Comparison of ENCODE assay signal across 8 mouse cellular contexts in genomic region chr2:32288371-32288931, GRCm38 (mm10). TPM values are rescaled to one million over a fixed set of nuclear protein-coding genes. Genes with fewer than 3 reads are reported as not detected.
DNase-seq lines count a peak whose midpoint lies in the region; ATAC-seq and TF ChIP-seq lines count a peak whose summit lies in the region.

No protein-coding gene starts in this region.

- peaks cover 34% of the 10 kb centered on the region for H3K79me2 ChIP-seq in CH12.LX (replicated peaks; ENCODE audit: control insufficient read depth, extremely low read depth, insufficient read depth, poor library complexity, severe bottlenecking)

- TF ChIP-seq POLR2A in CH12.LX (IDR thresholded peaks at IDR 0.05; ENCODE audit: low read depth, low read length) = no peak

- no peaks in the 10 kb centered on the region for H3K9me3 ChIP-seq in CH12.LX (replicated peaks; ENCODE audit: low read length)
- H3K9me3 ChIP-seq in forebrain, embryonic 10.5 days = no peaks in the 10 kb centered on the region
- H3K9me3 ChIP-seq in limb, embryonic 11.5 days (ENCODE audit: control insufficient read depth, low read length) = no peaks in the 10 kb centered on the region
- H3K9me3 ChIP-seq in midbrain, embryonic 14.5 days (ENCODE audit: control insufficient read depth, low read length) = no peaks in the 10 kb centered on the region

- WGBS in forebrain, embryonic 10.5 days = 6% methylated on average over 24 of the region's 29 CpGs
- 3% methylated on average over 29 of the region's 29 CpGs for WGBS in limb, embryonic 11.5 days
- 2% methylated on average over 29 of the region's 29 CpGs for WGBS in midbrain, embryonic 14.5 days

- TF ChIP-seq RAD21 in CH12.LX (IDR thresholded peaks at IDR 0.05; ENCODE audit: low read depth, low read length) = no peak

- DNase-seq in cerebellum, adult 9-10 months = peak; percentile 72
- no peak for DNase-seq in cerebellum, adult 18-20 months
- DNase-seq in CH12.LX (ENCODE audit: extremely low read depth) = peak; percentile 38
- no peak for DNase-seq in forebrain, embryonic 10.5 days (ENCODE audit: extremely low spot score, low spot score)
- peak; percentile 48 for DNase-seq in limb, embryonic 11.5 days (ENCODE audit: low spot score)
- peak; percentile 46 for DNase-seq in midbrain, embryonic 14.5 days
- DNase-seq in layer of hippocampus, postnatal 36 days = no peak
- DNase-seq in thymus, adult 18-20 months = no peak

- H3K9ac ChIP-seq in CH12.LX (ENCODE audit: insufficient read depth, low read depth) = peak overlapping the region; percentile 82
- H3K9ac ChIP-seq in limb, embryonic 11.5 days (ENCODE audit: low read length) = peak overlapping the region; percentile 63
- H3K9ac ChIP-seq in midbrain, embryonic 14.5 days (replicated peaks; ENCODE audit: low read length) = peak overlapping the region; percentile 83

- H3K27me3 ChIP-seq in CH12.LX (replicated peaks) = no peaks in the 10 kb centered on the region
- H3K27me3 ChIP-seq in forebrain, embryonic 10.5 days (ENCODE audit: poor library complexity, severe bottlenecking) = no peaks in the 10 kb centered on the region
- no peaks in the 10 kb centered on the region for H3K27me3 ChIP-seq in limb, embryonic 11.5 days (ENCODE audit: control insufficient read depth, insufficient read depth, low read length)
- no peaks in the 10 kb centered on the region for H3K27me3 ChIP-seq in midbrain, embryonic 14.5 days (ENCODE audit: control insufficient read depth, insufficient read depth, low read length)

- H3K4me2 ChIP-seq in CH12.LX (ENCODE audit: insufficient read depth, low read depth, poor library complexity, severe bottlenecking) = peak overlapping the region; percentile 85
- peak overlapping the region; percentile 86 for H3K4me2 ChIP-seq in limb, embryonic 11.5 days (ENCODE audit: low read depth, severe bottlenecking)
- H3K4me2 ChIP-seq in midbrain, embryonic 14.5 days (ENCODE audit: low read length) = peak overlapping the region; percentile 67

- ATAC-seq in limb, embryonic 11.5 days (ENCODE audit: insufficient number of reproducible peaks, low FRiP score, low TSS enrichment, low read depth) = peak; percentile 79; the same call in 1 of the 2 replicates
- ATAC-seq in midbrain, embryonic 14.5 days (ENCODE audit: low FRiP score, low TSS enrichment) = peak; percentile 57

- peaks cover 21 to 46% of the 10 kb centered on the region in 2 experiments for H3K36me3 ChIP-seq in CH12.LX (replicated peaks in 1 of 2; ENCODE audit: control insufficient read depth in 1 of 2, insufficient read depth in 1 of 2, low read length in 1 of 2)
- H3K36me3 ChIP-seq in forebrain, embryonic 10.5 days (replicated peaks) = peaks cover 44% of the 10 kb centered on the region
- peaks cover 13% of the 10 kb centered on the region for H3K36me3 ChIP-seq in limb, embryonic 11.5 days (ENCODE audit: control insufficient read depth, insufficient read depth, low read length)
- H3K36me3 ChIP-seq in midbrain, embryonic 14.5 days (ENCODE audit: control insufficient read depth, insufficient read depth, low read length) = peaks cover 33% of the 10 kb centered on the region

- no peak for TF ChIP-seq EP300 in CH12.LX (IDR thresholded peaks at IDR 0.05; ENCODE audit: low read length)

- H3K4me1 ChIP-seq in CH12.LX (ENCODE audit: control insufficient read depth in 1 of 2, insufficient read depth in 2 of 2) = peaks cover 4 to 34% of the 10 kb centered on the region in 2 experiments
- peaks cover 23% of the 10 kb centered on the region for H3K4me1 ChIP-seq in forebrain, embryonic 10.5 days
- peaks cover 10% of the 10 kb centered on the region for H3K4me1 ChIP-seq in limb, embryonic 11.5 days (ENCODE audit: control insufficient read depth, insufficient read depth, low read length)
- peaks cover 17% of the 10 kb centered on the region for H3K4me1 ChIP-seq in midbrain, embryonic 14.5 days (ENCODE audit: control insufficient read depth, insufficient read depth, low read length)

- in situ Hi-C loops in CH12.LX (cut with MboI; ENCODE audit: low pct_ligation_motif_present, low pct_unique_long_range_greater_than_20kb, low sequenced_read_pairs) = loop anchor here (10.0 kb wide), 1 partner anchor 154 kb away; no protein-coding TSS in a partner anchor

- no peak overlapping the region for H3K27ac ChIP-seq in CH12.LX (ENCODE audit: insufficient read depth, low read depth)
- H3K27ac ChIP-seq in forebrain, embryonic 10.5 days = peak overlapping the region; percentile 90
- no peak overlapping the region for H3K27ac ChIP-seq in limb, embryonic 11.5 days (replicated peaks; ENCODE audit: low read depth, low read length)
- H3K27ac ChIP-seq in midbrain, embryonic 14.5 days (replicated peaks; ENCODE audit: low read depth, low read length) = peak overlapping the region; percentile 75

- H3K4me3 ChIP-seq in CH12.LX (replicated peaks in 1 of 3; ENCODE audit: low read depth in 2 of 3, low read length in 2 of 3, poor library complexity in 1 of 3) = peak overlapping the region; percentile 74 to 83 (median 76)
- H3K4me3 ChIP-seq in forebrain, embryonic 10.5 days = peak overlapping the region; percentile 95
- H3K4me3 ChIP-seq in limb, embryonic 11.5 days (ENCODE audit: low read depth, low read length) = peak overlapping the region; percentile 95
- H3K4me3 ChIP-seq in midbrain, embryonic 14.5 days (replicated peaks; ENCODE audit: low read depth, low read length) = peak overlapping the region; percentile 78

- no peak for TF ChIP-seq CTCF in CH12.LX (conservative IDR thresholded peaks at IDR 0.05 in 1 of 2, IDR thresholded peaks at IDR 0.05 in 1 of 2; ENCODE audit: low read depth in 2 of 2, low read length in 2 of 2)

- dilution Hi-C loops in CH12.LX (cut with MboI; ENCODE audit: extremely low pct_ligation_motif_present, extremely low pct_unique_long_range_greater_than_20kb, low sequenced_read_pairs) = no loop called here

TF ChIP-seq in CH12.LX, 34 proteins besides CTCF, POLR2A, EP300 and RAD21:
- TF ChIP-seq NRF1 (IDR thresholded peaks at IDR 0.05; ENCODE audit: low read depth, low read length) (no peak), USF2 (conservative IDR thresholded peaks at IDR 0.05; ENCODE audit: low read depth, low read length) (no peak), MEF2A (IDR thresholded peaks at IDR 0.05; ENCODE audit: borderline replicate concordance, low read depth, low read length) (no peak), MAX (IDR thresholded peaks at IDR 0.05; ENCODE audit: low read length) (no peak), UBTF (IDR thresholded peaks at IDR 0.05; ENCODE audit: low read depth, low read length) (no peak), CHD2 (IDR thresholded peaks at IDR 0.05; ENCODE audit: low read length) (no peak), MAFK (IDR thresholded peaks at IDR 0.05; ENCODE audit: insufficient replicate concordance, low read length) (no peak), ZMIZ1 (IDR thresholded peaks at IDR 0.05; ENCODE audit: low read depth, low read length) (no peak), HCFC1 (IDR thresholded peaks at IDR 0.05; ENCODE audit: low read depth, low read length) (no peak), TBP (conservative IDR thresholded peaks at IDR 0.05; ENCODE audit: low read depth, low read length) (no peak), JUND (conservative IDR thresholded peaks at IDR 0.05; ENCODE audit: low read depth, low read length) (no peak), ZNF384 (IDR thresholded peaks at IDR 0.05; ENCODE audit: low read depth, low read length) (no peak), ETS1 (conservative IDR thresholded peaks at IDR 0.05; ENCODE audit: low read depth, low read length) (no peak), ZKSCAN1 (IDR thresholded peaks at IDR 0.05; ENCODE audit: borderline replicate concordance, low read depth, low read length) (no peak), MAZ (IDR thresholded peaks at IDR 0.05; ENCODE audit: low read depth, low read length) (no peak)
TF ChIP-seq in CH12.LX: peak in this region for 0.

RNA-seq across cellular contexts. Expression of gene Swi5, which starts 0.6 kb away (rescaled TPM):
- 295 and 327 TPM in 2 replicates for total RNA-seq in CH12.LX (2012; rRNA removed)
- 437 and 491 TPM in 2 replicates for total RNA-seq in CH12.LX (2014; rRNA removed)
- polyA plus RNA-seq in CH12.LX (2012; ENCODE audit: insufficient read length, low read depth) = 344 and 410 TPM in 2 replicates
- 529 and 531 TPM in 2 replicates for polyA plus RNA-seq in forebrain, embryonic 10.5 days (2016; fragmentation: Nextera tagmentation; extraction: Ambion mirVana)
- 272 and 354 TPM in 2 replicates for polyA plus RNA-seq in limb, embryonic 11.5 days (2014; fragmentation: Nextera tagmentation; extraction: Ambion mirVana)
- polyA plus RNA-seq in midbrain, embryonic 14.5 days (2014; fragmentation: Nextera tagmentation; extraction: Ambion mirVana) = 169 and 339 TPM in 2 replicates
- 100 to 1,000 TPM; 208 to 224 TPM for total RNA-seq in layer of hippocampus, postnatal 36 days (2021)

RNA-seq across cellular contexts. Expression of gene Golga2, which starts 1.3 kb away (rescaled TPM):
- 21.2 and 23.0 TPM in 2 replicates for total RNA-seq in CH12.LX (2012; rRNA removed)
- total RNA-seq in CH12.LX (2014; rRNA removed) = 15.4 and 17.0 TPM in 2 replicates
- 27.1 and 31.3 TPM in 2 replicates for polyA plus RNA-seq in CH12.LX (2012; ENCODE audit: insufficient read length, low read depth)
- polyA plus RNA-seq in forebrain, embryonic 10.5 days (2016; fragmentation: Nextera tagmentation; extraction: Ambion mirVana) = 16.6 and 17.4 TPM in 2 replicates
- polyA plus RNA-seq in limb, embryonic 11.5 days (2014; fragmentation: Nextera tagmentation; extraction: Ambion mirVana) = 18.1 and 18.9 TPM in 2 replicates
- polyA plus RNA-seq in midbrain, embryonic 14.5 days (2014; fragmentation: Nextera tagmentation; extraction: Ambion mirVana) = 22.5 and 26.1 TPM in 2 replicates
- 10 to 100 TPM; 79.9 to 81.2 TPM for total RNA-seq in layer of hippocampus, postnatal 36 days (2021)

RNA-seq across cellular contexts. Expression of gene Uck1, which starts 28.5 kb away (rescaled TPM):
- total RNA-seq in CH12.LX (2012; rRNA removed) = 45.0 and 47.2 TPM in 2 replicates
- 35.7 and 39.8 TPM in 2 replicates for total RNA-seq in CH12.LX (2014; rRNA removed)
- 33.6 and 33.7 TPM in 2 replicates for polyA plus RNA-seq in CH12.LX (2012; ENCODE audit: insufficient read length, low read depth)
- polyA plus RNA-seq in forebrain, embryonic 10.5 days (2016; fragmentation: Nextera tagmentation; extraction: Ambion mirVana) = 83.6 and 91.4 TPM in 2 replicates
- polyA plus RNA-seq in limb, embryonic 11.5 days (2014; fragmentation: Nextera tagmentation; extraction: Ambion mirVana) = 58.6 and 61.5 TPM in 2 replicates
- polyA plus RNA-seq in midbrain, embryonic 14.5 days (2014; fragmentation: Nextera tagmentation; extraction: Ambion mirVana) = 89.6 and 96.1 TPM in 2 replicates
- total RNA-seq in layer of hippocampus, postnatal 36 days (2021) = 10 to 100 TPM; 53.1 to 58.3 TPM

RNA-seq across cellular contexts. Expression of gene Pomt1, which starts 52.1 kb away (rescaled TPM):
- total RNA-seq in CH12.LX (2012; rRNA removed) = 16.0 and 16.7 TPM in 2 replicates
- total RNA-seq in CH12.LX (2014; rRNA removed) = 12.3 and 13.6 TPM in 2 replicates
- 13.1 and 16.0 TPM in 2 replicates for polyA plus RNA-seq in CH12.LX (2012; ENCODE audit: insufficient read length, low read depth)
- 26.6 and 29.7 TPM in 2 replicates for polyA plus RNA-seq in forebrain, embryonic 10.5 days (2016; fragmentation: Nextera tagmentation; extraction: Ambion mirVana)
- polyA plus RNA-seq in limb, embryonic 11.5 days (2014; fragmentation: Nextera tagmentation; extraction: Ambion mirVana) = 18.7 TPM in 2 replicates
- 28.3 and 33.2 TPM in 2 replicates for polyA plus RNA-seq in midbrain, embryonic 14.5 days (2014; fragmentation: Nextera tagmentation; extraction: Ambion mirVana)
- total RNA-seq in layer of hippocampus, postnatal 36 days (2021) = 10 to 100 TPM; 25.6 to 26.4 TPM

Comparison
In these comparisons a context has a peak if more than half of its experiments do, and no peak if none do; other contexts are left out.
1. DNase-seq: peak in cerebellum, adult 9-10 months (single experiment), CH12.LX (single experiment), limb, embryonic 11.5 days (single experiment) and midbrain, embryonic 14.5 days (single experiment); none in cerebellum, adult 18-20 months (0 of 2), forebrain, embryonic 10.5 days (single experiment), layer of hippocampus, postnatal 36 days (0 of 2) and thymus, adult 18-20 months (0 of 2).
2. H3K27ac ChIP-seq: peak in forebrain, embryonic 10.5 days (single experiment) and midbrain, embryonic 14.5 days (single experiment); none in CH12.LX (single experiment) and limb, embryonic 11.5 days (single experiment).
3. Peak in every context shown above with its lines, with median percentiles within 50 percentile points of each other: H3K4me2 ChIP-seq, H3K4me3 ChIP-seq and H3K9ac ChIP-seq.